Mouse (Mus musculus): ENCODE measurements around the gene Pagr1b. TPM values are rescaled to one million over a fixed set of nuclear protein-coding genes. Genes with fewer than 3 reads are reported as not detected.

The Pagr1b gene
- polyA plus RNA-seq, 1 experiment from 2014 or later = 0.38 TPM

DNA sequence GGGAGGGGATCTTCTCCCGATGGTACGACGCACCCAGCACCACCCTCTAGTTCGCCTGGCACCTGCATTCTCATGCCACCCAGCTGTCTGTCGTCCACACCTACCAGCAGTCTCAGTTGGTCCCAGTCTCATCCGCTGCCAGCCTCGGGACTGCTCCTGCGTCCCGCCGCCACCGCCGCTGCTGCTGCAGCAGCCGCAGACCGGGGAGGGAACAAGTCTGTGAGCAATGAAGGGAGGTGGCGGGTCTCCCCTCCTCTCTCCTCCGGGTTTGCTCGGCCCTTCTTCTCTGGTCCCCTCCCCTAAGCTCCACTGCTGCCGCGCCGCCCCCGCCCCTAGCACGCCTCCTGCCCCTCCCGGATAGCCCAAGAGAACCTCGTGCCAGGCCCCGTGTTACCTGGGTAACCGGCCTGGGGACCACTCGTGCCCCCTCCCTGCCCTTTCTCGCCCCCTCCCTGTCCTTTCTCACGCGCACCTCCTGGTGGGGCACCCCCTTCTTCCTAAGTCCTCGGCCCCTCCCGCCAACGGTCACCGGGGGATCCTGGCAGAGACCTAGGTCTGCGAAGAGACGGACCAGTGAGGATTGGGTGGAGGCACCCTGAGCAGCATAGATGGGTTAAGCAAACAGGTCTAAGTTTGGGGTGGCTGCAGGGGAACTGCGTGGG lies 4.7 kb upstream of the Pagr1b start, which contains the start of the genes Gm42742 and Prrt2:
Gene Gm42742, minus strand, starts transcription at position 197 of the 662 bp plus-strand sequence.
Gene Prrt2, minus strand, starts transcription at position 311 of the 662 bp plus-strand sequence.
- no peaks in the 10 kb centered on the region for H3K27me3 ChIP-seq (ENCODE audit: control insufficient read depth, insufficient read depth, low read length)
- peaks cover 32% of the 10 kb centered on the region for H3K36me3 ChIP-seq (ENCODE audit: control insufficient read depth, insufficient read depth, low read length)
- WGBS = under 1% methylated on average over 37 of the region's 37 CpGs
- peak within 1 kb of the TSS; percentile 61 for H3K9ac ChIP-seq (ENCODE audit: low read depth, low read length)
- peak within 1 kb of the TSS; percentile 86 for H3K4me2 ChIP-seq (replicated peaks; ENCODE audit: low read depth, low read length)
- H3K4me1 ChIP-seq (ENCODE audit: control insufficient read depth, insufficient read depth, low read length) = peaks cover 63% of the 10 kb centered on the region
- ATAC-seq (ENCODE audit: low FRiP score, low TSS enrichment) = peak; percentile 8; the same call in 1 of the 2 replicates
- peak within 1 kb of the TSS; percentile 77; the same call in 1 of the 2 replicates for H3K27ac ChIP-seq (ENCODE audit: low read depth, low read length)
- no peaks in the 10 kb centered on the region for H3K9me3 ChIP-seq (ENCODE audit: control insufficient read depth, low read length)
- peak within 1 kb of the TSS; percentile 53 for H3K4me3 ChIP-seq (ENCODE audit: low read length)

DNA sequence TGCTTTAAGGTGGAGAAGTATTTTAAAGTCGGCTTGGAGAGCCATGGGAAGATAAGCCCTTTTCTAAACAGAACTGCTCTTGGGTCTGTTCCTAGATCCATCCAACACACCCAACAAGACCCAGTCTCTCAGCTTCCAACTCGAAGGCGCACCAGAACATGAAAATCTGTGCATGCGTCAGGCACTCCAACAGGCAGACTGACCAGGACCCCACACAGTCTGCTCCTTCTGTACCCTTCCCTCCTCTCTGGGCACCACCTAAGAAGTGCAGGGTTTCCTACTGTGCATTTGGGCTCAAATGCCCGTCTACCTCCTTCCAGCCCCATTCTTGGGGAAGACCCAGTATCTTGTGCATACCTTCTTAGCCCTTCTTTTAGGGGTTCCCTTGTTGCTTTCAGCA lies 4.2 kb upstream of the Pagr1b start:
- Histone ChIP-seq H3K27me3 (ENCODE audit: control insufficient read depth, insufficient read depth, low read length) (no peaks in the 10 kb centered on the region), H3K4me1 (ENCODE audit: control insufficient read depth, insufficient read depth, low read length) (peaks cover 68% of the 10 kb centered on the region), H3K9me3 (ENCODE audit: control insufficient read depth, low read length) (no peaks in the 10 kb centered on the region), H3K27ac (ENCODE audit: low read depth, low read length) (peak overlapping the region; percentile 77; the same call in 1 of the 2 replicates), H3K9ac (ENCODE audit: low read depth, low read length) (peak overlapping the region; percentile 61), H3K36me3 (ENCODE audit: control insufficient read depth, insufficient read depth, low read length) (peaks cover 33% of the 10 kb centered on the region), H3K4me2 (replicated peaks; ENCODE audit: low read depth, low read length) (peak overlapping the region; percentile 86), H3K4me3 (ENCODE audit: low read length) (peak overlapping the region; percentile 53)
- ATAC-seq (ENCODE audit: low FRiP score, low TSS enrichment) = no peak
- 39% methylated on average over 5 of the region's 5 CpGs for WGBS

DNA sequence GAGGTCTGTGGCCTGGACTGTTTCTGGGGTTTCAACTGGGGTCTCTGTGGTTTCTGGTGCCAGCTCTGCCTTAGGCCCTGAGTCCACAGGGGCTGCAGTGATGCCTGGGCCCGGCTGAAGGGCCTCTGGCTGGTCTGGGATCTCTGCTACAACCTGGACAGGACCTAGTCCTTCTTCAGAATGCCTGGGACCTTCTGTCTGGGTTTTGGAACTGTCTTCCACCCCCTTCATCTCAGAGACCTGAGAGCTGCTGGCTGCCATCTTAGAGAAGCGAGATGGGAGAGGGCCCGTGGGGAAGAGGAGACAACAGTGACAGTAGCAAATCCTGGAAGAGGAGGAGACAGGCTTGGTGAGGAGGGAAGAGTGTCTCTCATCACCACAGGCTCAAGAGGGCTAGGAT lies 3.7 kb upstream of the Pagr1b start:
- 61% methylated on average over 3 of the region's 3 CpGs for WGBS
- Histone ChIP-seq H3K4me1 (ENCODE audit: control insufficient read depth, insufficient read depth, low read length) (peaks cover 72% of the 10 kb centered on the region), H3K36me3 (ENCODE audit: control insufficient read depth, insufficient read depth, low read length) (peaks cover 38% of the 10 kb centered on the region), H3K9me3 (ENCODE audit: control insufficient read depth, low read length) (no peaks in the 10 kb centered on the region), H3K4me2 (replicated peaks; ENCODE audit: low read depth, low read length) (peak overlapping the region; percentile 86), H3K4me3 (ENCODE audit: low read length) (peak overlapping the region; percentile 53), H3K9ac (ENCODE audit: low read depth, low read length) (peak overlapping the region; percentile 61), H3K27ac (ENCODE audit: low read depth, low read length) (peak overlapping the region; percentile 77; the same call in 1 of the 2 replicates), H3K27me3 (ENCODE audit: control insufficient read depth, insufficient read depth, low read length) (no peaks in the 10 kb centered on the region)
- ATAC-seq (ENCODE audit: low FRiP score, low TSS enrichment) = no peak

DNA sequence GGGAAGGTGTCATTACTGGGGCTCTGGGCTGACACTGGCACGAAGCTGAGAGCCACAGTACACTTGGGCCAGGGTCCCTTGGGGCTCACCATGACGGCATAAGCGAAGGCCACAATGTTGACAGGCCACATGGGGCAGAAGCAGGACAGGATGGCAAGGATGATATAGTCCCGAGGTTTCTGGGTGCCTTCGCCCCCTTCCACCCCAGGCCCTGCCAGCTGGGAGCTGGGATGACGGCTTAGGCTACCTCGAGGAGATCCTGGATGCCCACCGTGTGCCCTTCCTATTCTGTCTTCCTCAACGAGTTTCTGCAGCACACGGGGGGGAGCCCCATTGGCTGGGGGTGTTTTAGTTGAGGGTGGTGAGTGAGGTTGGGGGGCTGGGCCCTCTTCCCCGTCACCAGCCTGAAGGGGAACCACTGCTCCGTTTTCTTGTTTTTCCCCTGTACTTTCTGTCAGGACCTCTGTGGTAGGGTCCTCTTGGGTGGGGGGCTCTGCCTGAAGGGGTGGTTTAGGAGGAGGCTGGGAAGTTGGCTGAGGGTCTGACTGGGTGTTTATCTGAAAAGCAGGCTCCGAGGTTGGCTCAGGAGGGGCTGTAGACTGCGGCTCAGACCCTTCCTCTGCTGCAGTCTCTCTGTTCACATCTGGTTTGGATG lies 3.1 kb upstream of the Pagr1b start:
- Histone ChIP-seq H3K27me3 (ENCODE audit: control insufficient read depth, insufficient read depth, low read length) (no peaks in the 10 kb centered on the region), H3K36me3 (ENCODE audit: control insufficient read depth, insufficient read depth, low read length) (peaks cover 35% of the 10 kb centered on the region), H3K4me3 (ENCODE audit: low read length) (peak overlapping the region; percentile 53; the same call in 1 of the 2 replicates), H3K4me2 (replicated peaks; ENCODE audit: low read depth, low read length) (peak overlapping the region; percentile 86), H3K4me1 (ENCODE audit: control insufficient read depth, insufficient read depth, low read length) (peaks cover 74% of the 10 kb centered on the region), H3K27ac (ENCODE audit: low read depth, low read length) (no peak overlapping the region), H3K9ac (ENCODE audit: low read depth, low read length) (peak overlapping the region; percentile 61), H3K9me3 (ENCODE audit: control insufficient read depth, low read length) (no peaks in the 10 kb centered on the region)
- 80% methylated on average over 14 of the region's 14 CpGs for WGBS
- ATAC-seq (ENCODE audit: low FRiP score, low TSS enrichment) = no peak

DNA sequence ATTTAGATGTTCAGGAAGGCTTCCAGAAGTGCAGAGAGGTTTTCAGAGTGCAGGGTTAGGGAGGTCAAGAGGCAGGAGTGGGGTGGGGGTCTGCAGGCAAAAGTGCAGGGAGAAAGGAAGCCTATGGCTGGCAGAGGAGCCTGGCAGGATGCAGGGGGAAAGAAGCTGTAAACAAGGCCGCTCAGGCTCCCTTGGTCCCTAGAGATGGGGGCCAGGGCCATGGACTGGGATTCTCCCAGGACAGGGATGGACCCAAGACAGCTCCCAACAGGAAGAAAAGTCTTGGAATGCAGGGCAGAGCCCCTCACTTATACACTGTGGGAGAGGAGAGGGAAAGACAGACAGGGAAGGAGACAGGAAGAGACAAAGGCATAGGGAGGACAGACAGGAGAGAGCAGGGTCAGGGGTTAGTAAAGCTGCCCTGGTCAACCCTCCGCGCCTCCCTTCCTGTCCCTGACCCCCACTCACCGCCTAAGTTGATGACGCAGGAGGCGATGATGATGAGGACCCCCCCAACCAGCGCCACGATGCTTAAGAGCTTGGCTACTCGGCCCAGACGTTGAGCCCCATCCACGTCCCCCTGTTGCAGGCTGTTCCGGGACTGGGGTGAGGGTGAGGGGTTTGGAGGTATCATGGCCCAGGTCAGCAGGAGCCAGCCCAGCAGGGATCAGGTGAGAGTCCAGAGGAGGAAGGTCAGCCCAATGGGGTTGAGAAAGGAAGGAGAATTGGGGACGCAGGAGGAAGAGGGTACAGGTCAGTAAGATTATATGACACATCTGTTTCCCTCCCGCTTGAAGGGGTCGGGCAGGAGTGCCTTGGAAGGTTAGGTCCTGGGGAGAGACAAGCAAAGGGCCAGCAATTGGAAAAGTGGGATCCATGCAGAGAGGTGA lies 2.4 kb upstream of the Pagr1b start:
- peak overlapping the region; percentile 61 for H3K9ac ChIP-seq (ENCODE audit: low read depth, low read length)
- H3K9me3 ChIP-seq (ENCODE audit: control insufficient read depth, low read length) = no peaks in the 10 kb centered on the region

DNA sequence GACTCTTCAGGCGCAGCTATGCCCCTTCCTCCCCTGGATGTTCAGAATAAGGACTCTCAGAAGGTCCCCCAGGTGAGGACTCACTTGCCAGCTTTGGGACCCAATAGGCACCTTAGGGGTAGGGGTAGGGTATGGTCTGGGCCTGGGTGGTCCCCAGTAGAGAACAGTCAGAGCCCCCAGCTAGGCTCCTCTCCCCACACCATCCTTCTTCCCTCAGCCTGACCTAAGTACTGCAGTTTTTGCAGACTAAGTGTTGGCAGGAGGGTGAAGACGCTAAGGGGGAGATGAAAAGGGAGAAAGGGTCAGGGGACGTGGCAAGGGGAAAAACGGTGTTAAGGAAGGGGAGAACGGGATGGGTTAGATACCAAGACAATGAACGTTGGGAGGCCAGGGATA lies 1.7 kb upstream of the Pagr1b start:
- no peak overlapping the region for H3K4me3 ChIP-seq (ENCODE audit: low read length)

More for the DNA sequence above, 2.4 kb upstream of the Pagr1b start:
- 36% methylated on average over 15 of the region's 15 CpGs for WGBS
- H3K36me3 ChIP-seq (ENCODE audit: control insufficient read depth, insufficient read depth, low read length) = peaks cover 27% of the 10 kb centered on the region
- ATAC-seq (ENCODE audit: low FRiP score, low TSS enrichment) = no peak
- peaks cover 70% of the 10 kb centered on the region for H3K4me1 ChIP-seq (ENCODE audit: control insufficient read depth, insufficient read depth, low read length)
- H3K27me3 ChIP-seq (ENCODE audit: control insufficient read depth, insufficient read depth, low read length) = no peaks in the 10 kb centered on the region
- peak overlapping the region; percentile 17; the same call in 1 of the 2 replicates for H3K4me2 ChIP-seq (replicated peaks; ENCODE audit: low read depth, low read length)
- H3K27ac ChIP-seq (ENCODE audit: low read depth, low read length) = peak overlapping the region; percentile 82; the same call in 1 of the 2 replicates
- H3K4me3 ChIP-seq (ENCODE audit: low read length) = no peak overlapping the region

DNA sequence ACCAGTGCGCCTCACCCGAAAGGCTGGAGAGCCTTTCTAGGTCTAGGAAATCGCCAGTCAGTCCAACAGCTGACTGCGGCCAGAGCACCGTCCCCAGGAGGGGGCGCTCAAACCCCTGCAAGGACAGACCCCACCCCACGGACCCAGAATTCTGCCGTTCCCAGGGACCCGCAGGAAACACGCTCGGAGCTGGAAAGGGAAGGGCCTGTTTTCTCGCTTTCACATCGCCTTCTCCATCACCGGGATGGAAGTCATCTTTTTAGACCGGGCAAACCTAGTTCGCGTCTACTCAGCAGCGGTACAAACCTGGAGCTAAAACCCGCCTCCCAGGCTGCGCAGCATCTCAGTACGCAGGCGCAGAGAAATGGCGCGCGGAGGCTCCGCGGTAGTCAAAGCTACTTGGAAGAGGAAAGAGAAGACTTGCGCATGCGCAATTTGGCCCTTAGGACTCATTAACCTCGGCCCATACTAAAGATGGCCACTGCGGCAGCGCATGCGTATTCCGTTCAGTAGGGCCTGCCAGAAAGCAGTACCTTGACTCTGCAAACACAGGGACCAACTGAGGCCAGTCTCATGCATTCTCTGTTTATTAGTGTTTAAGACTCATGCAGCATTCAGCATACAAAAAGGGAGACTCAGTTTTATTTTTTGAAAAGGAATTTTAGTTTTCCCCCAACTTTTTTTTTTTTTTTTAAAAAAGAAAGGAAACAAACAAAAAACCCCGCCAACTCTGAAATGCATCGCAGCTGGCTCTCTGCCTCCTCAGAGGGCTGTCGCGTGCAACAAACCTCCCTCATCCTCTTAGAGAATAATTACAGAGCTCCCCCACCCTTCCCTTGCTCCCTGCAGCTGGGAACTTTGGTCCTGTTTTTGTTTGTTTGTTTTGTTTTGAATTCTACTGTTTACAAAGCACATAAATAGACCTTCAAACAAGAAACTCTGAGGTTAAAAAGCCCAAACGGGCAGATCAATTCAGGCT lies 976 bp upstream of the Pagr1b start, which contains the start of gene Pagr1a:
Gene Pagr1a, minus strand, starts transcription at position 382 of the 979 bp plus-strand sequence.
- H3K4me2 ChIP-seq (replicated peaks; ENCODE audit: low read depth, low read length) = peak within 1 kb of the TSS; percentile 75
- H3K4me3 ChIP-seq (ENCODE audit: low read length) = peak within 1 kb of the TSS; percentile 53
- H3K27ac ChIP-seq (ENCODE audit: low read depth, low read length) = peak within 1 kb of the TSS; percentile 82
- H3K4me1 ChIP-seq (ENCODE audit: control insufficient read depth, insufficient read depth, low read length) = peaks cover 56% of the 10 kb centered on the region
- H3K27me3 ChIP-seq (ENCODE audit: control insufficient read depth, insufficient read depth, low read length) = no peaks in the 10 kb centered on the region
- H3K9me3 ChIP-seq (ENCODE audit: control insufficient read depth, low read length) = no peaks in the 10 kb centered on the region
- peaks cover 21% of the 10 kb centered on the region for H3K36me3 ChIP-seq (ENCODE audit: control insufficient read depth, insufficient read depth, low read length)
- WGBS = 4% methylated on average over 39 of the region's 39 CpGs
- ATAC-seq (ENCODE audit: low FRiP score, low TSS enrichment) = peak; percentile 74
- peak within 1 kb of the TSS; percentile 70 for H3K9ac ChIP-seq (ENCODE audit: low read depth, low read length)

More for the DNA sequence above, 1.7 kb upstream of the Pagr1b start:
- H3K9ac ChIP-seq (ENCODE audit: low read depth, low read length) = peak overlapping the region; percentile 61; the same call in 1 of the 2 replicates
- H3K4me2 ChIP-seq (replicated peaks; ENCODE audit: low read depth, low read length) = peak overlapping the region; percentile 17; the same call in 1 of the 2 replicates
- peaks cover 24% of the 10 kb centered on the region for H3K36me3 ChIP-seq (ENCODE audit: control insufficient read depth, insufficient read depth, low read length)
- 41% methylated on average over 6 of the region's 6 CpGs for WGBS
- peak overlapping the region; percentile 82 for H3K27ac ChIP-seq (ENCODE audit: low read depth, low read length)
- no peaks in the 10 kb centered on the region for H3K27me3 ChIP-seq (ENCODE audit: control insufficient read depth, insufficient read depth, low read length)
- peaks cover 62% of the 10 kb centered on the region for H3K4me1 ChIP-seq (ENCODE audit: control insufficient read depth, insufficient read depth, low read length)
- H3K9me3 ChIP-seq (ENCODE audit: control insufficient read depth, low read length) = no peaks in the 10 kb centered on the region
- no peak for ATAC-seq (ENCODE audit: low FRiP score, low TSS enrichment)

Data from kidney, embryonic 14.5 days (tissue).